Mouse (Mus musculus): Measurements from ENCODE around the gene Oxnad1.
"Not testable (repeated sequence)": the region's sequence is repeated elsewhere in the genome, so short reads cannot be mapped to it uniquely, and the experiment has no call there.

DNA sequence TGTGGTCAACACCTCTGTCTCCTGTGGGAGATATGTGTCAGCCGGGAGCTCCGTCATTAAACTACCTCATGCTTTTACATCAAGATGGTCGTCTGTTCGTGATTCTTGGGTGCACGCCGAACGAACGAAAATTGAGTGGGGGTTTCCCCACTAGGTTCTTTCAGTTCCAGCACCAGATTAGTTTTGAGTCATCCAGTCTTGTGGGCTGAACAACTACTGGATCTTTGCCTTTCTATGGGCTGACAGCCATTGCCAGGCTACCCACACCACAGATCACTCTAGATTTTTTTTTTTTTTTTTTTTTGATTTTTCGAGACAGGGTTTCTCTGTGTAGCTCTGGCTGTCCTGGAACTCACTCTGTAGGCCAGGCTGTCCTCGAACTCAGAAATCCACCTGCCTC, 26.9 kb downstream of the Oxnad1 start:
- TF ChIP-seq POLR2A (IDR thresholded peaks at IDR 0.05; ENCODE audit: low read depth, low read length); CTCF (conservative IDR thresholded peaks at IDR 0.05; ENCODE audit: insufficient read depth, insufficient read length, low read depth, low read length): not testable (repeated sequence)
